Mouse (Mus musculus) common myeloid progenitor, adult 5-6 weeks (primary cell): Measurements from ENCODE around the gene Spock2. TPM values are rescaled to one million over a fixed set of nuclear protein-coding genes. Genes with fewer than 3 reads are reported as not detected.
A peak's percentile ranks its signal among the peaks of the same experiment; 100 is the strongest.

Experiments
- ATAC-seq: replicated peaks from 2 replicates; pipeline ENCODE4 v1.8.0; 2016; ENCODE audit warnings: low read depth, mild to moderate bottlenecking, moderate TSS enrichment, inconsistent platforms; ENCODE audit not compliant: poor library complexity, severe bottlenecking
- total RNA-seq: library from RNA; stranded (forward); fragments of 200-1000, 187-1606 nt; gene quantifications from 2 replicates; pipeline ENCODE4 v1.2.3, GENCODE M21; 2017

The Spock2 gene
- 0.09 TPM in 1 of 2 replicates, not detected in the other for total RNA-seq

GRCm38 (mm10) chr10:60106146-60106530, at the start of gene Spock2:
Spock2 (plus strand) TSS chr10:60106219.
- ATAC-seq, result peak; percentile 20; the same call in 1 of the 2 replicates

GRCm38 (mm10) chr10:60062173-60062572, 43.8 kb upstream of the Spock2 start:
- no peak for ATAC-seq

- ATAC-seq, result no peak
Observed at GRCm38 (mm10) chr10:60062931-60063330, 43.1 kb upstream of the Spock2 start.

DNA sequence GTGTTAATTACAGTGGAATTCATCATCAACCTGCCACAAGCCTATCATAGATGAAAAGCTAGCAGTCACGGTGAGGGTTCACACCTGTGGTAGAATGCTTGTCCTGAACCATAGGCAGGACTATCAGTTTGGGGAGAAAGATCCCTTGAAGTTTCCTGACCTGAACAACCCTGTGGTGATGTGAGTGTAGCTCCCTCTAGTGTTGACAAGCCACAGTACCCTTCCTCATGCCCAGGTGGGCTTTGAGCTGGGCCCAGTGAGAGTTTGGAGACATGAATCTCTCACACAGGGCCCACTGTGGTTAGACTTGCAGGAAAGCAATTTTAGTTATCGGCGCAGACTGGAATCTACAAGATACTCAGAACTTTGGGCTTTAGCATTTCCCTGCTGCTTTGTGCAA, 39.5 kb upstream of the Spock2 start:
- ATAC-seq, result peak; percentile 79

DNA sequence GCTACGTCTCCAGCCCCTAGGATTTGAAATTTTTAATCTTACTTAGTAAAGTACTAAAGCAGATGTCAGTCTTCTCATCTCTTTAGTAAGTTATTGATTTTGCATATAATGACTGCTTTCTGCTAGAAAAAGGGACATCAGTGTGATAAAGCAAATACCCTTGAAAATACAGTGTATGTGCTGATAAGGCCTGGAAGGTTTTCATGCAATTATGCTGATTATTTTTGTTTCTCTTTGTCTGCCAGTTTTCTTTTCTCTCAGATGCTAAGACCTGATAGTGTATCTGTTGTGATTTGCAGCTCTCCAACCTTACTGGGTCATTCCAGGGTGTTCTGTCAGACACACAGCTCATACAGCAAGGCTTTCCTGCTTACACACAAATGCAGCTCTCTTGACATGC, 30.9 kb upstream of the Spock2 start:
- ATAC-seq, result no peak

GRCm38 (mm10) chr10:60077226-60077625, 28.8 kb upstream of the Spock2 start:
- no peak for ATAC-seq

GRCm38 (mm10) chr10:60077736-60078560, 28.1 kb upstream of the Spock2 start:
- ATAC-seq, result peak; percentile 6; the same call in 1 of the 2 replicates

- ATAC-seq, result peak; percentile 68
Observed at GRCm38 (mm10) chr10:60078561-60078917, 27.5 kb upstream of the Spock2 start.

- ATAC-seq, result no peak
Observed at GRCm38 (mm10) chr10:60080171-60080570, 25.8 kb upstream of the Spock2 start.

GRCm38 (mm10) chr10:60080601-60080981, 25.4 kb upstream of the Spock2 start:
- peak; percentile 16; the same call in 1 of the 2 replicates for ATAC-seq

GRCm38 (mm10) chr10:60080982-60081825, 24.8 kb upstream of the Spock2 start:
- ATAC-seq, result no peak

GRCm38 (mm10) chr10:60081905-60082304, 24.1 kb upstream of the Spock2 start:
- no peak for ATAC-seq

- no peak for ATAC-seq
Observed at GRCm38 (mm10) chr10:60084065-60084464, 22.0 kb upstream of the Spock2 start.

- no peak for ATAC-seq
Observed at GRCm38 (mm10) chr10:60092311-60092710, 13.7 kb upstream of the Spock2 start.

GRCm38 (mm10) chr10:60093751-60094150, 12.3 kb upstream of the Spock2 start:
- ATAC-seq, result no peak

- ATAC-seq, result no peak
Observed at GRCm38 (mm10) chr10:60095558-60095957, 10.5 kb upstream of the Spock2 start.

- ATAC-seq, result no peak
Observed at GRCm38 (mm10) chr10:60096302-60096701, 9.7 kb upstream of the Spock2 start.

DNA sequence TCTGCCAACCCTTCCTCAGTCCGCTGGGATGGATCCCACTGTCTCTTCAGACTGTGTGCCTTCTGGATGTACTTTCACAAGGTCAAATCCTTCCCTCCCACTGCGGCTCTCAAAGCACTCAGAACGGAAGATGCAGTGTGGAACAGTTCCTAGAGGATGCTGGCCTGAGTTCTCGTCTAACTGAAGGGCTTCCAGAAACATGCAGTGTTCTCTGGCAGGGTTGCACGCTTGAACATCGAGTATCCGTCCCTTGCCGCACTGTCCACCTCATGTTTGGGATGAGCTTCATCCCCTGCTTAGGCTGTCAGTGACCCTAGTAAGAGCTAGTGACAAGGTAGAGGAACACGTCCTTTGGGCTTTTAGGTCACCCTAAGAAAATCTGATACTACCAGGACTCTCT, 8.9 kb upstream of the Spock2 start:
- ATAC-seq, result no peak

DNA sequence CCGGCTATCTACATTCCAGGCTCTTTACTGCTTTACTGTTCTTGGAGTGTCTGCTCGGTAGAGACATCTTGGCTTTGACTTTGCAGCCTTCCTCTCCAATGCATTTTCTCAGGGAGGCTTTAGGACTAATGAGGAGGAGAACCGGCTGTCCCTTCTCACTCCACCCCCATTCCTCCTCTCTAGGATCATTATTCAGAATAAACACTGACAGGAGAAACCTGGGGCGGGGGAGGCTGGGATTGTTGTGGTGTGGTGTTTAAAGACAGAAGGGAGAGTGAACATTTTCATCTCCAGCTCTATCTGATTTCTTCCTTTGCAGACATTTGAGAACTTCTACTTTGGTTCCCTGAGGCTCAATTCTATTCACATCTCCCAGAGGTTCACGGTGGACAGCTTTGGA, 8.2 kb upstream of the Spock2 start:
- no peak for ATAC-seq

- ATAC-seq, result peak; percentile 43
Observed at GRCm38 (mm10) chr10:60105391-60106145, 451 bp upstream of the Spock2 start.
